Mouse (Mus musculus) duodenum, adult 2 months (tissue): Measurements from ENCODE around the gene Tmtc2. TPM values are rescaled to one million over a fixed set of nuclear protein-coding genes. Genes with fewer than 3 reads are reported as not detected.

Source experiments
- polyA plus RNA-seq: library from polyadenylated mRNA; depleted of rRNA; stranded (reverse); fragments of >200 nt; gene quantifications from 2 replicates; pipeline ENCODE4 v1.2.3, GENCODE M21; 2012; ENCODE audit warnings: low replicate concordance; rRNA removed

Gene Tmtc2
- 2.4 and 4.2 TPM in 2 replicates for polyA plus RNA-seq

DNA sequence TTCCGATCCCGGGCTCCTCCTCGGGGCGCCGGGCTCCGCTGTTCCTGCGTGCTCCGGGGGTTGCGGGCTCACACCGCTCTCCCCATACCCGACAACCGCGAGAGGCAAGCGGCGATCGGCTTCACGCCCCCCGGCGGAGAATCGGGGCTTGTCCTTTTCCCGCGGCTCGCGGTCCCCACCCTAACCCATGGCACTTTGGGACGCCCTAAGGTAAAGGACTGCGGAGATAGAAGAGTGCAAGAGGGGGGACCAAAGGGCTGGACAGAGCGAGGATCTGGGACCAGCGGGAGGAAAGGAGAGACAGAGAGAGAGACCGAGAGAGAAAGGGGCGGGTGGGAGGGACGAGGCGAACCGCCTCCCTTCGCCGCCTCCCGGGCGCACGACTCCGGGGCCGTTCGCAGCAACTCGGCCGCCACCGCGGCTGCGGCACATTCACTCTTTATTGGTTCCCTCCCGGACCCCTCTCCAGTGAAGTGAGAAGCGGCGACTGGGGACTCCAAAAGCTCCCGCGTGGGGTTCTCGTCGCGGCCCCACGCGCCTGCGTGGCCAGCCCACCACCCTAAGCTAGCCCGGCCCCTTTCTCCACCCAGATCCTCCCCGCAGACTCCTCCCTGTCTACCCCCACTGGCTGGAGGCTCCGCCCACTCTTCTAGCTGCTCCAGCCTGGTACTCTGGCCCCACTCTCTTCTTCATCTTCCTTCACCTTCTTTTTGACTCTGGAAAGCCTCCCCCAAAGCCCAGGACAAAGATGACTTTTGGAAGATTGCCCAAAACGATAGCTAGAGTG, at the start of gene Tmtc2:
Tmtc2 (minus strand) TSS at position 544 of the 787 bp plus-strand sequence.

